Mouse (Mus musculus): ENCODE measurements at regions not wholly inside any gene's neighbourhood (a gene's known extent, or its start where the extent isn't known, plus 50 kb on each side); places are given as distances from the start of the nearest gene placed in this dataset.

DNA sequence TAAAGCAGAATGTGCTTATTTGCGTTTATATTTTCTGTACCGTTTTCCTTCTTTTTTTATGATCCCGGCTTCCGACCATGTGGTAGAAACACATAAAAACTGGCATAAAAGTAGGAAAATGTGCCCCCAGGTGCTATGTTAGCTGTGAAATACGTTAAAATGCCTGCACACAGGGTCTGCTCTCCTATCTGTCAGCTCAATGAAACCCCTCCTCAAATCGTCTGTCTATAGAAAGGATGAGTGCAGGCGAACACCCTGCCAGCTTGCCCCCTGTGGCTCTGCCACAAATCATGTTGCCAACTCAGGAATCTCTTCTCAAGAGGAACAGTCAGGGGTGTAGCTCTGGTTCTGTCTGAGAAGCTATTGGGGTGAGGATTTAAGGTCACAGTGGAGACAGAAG is 78.4 kb upstream of the Gria1 start:
- 80% methylated on average over 7 of the region's 7 CpGs for WGBS
- H3K4me2 ChIP-seq (replicated peaks), result no peak overlapping the region
- no peaks in the 10 kb centered on the region for H3K27me3 ChIP-seq
- H3K36me3 ChIP-seq, result no peaks in the 10 kb centered on the region
- H3K9ac ChIP-seq (replicated peaks), result no peak overlapping the region
- H3K27ac ChIP-seq (replicated peaks), result no peak overlapping the region
- ATAC-seq (ENCODE audit: low FRiP score, low read depth), result no peak
- no peak overlapping the region for H3K4me3 ChIP-seq
- H3K4me1 ChIP-seq, result no peaks in the 10 kb centered on the region
- no peaks in the 10 kb centered on the region for H3K9me3 ChIP-seq

DNA sequence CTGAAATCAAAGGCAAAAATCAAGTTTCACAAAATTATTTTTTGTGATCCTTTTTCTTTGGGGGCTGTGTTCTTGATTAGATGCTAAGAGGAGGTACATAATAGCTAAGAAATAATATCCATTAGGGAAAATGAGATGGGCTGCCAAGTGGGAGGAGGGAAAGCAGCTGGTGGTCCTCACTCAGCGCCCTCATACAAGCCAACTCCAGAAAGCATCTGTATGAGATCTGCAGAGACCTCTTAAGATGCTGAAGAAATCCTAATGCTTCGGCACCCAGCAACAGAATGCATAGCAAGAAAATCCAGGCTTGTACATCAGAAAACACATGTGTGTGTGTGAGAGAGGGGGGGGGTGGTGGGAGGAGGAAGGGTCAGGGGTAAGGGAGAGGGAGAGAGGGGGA is 58.8 kb upstream of the Gria1 start:
- no peaks in the 10 kb centered on the region for H3K36me3 ChIP-seq
- no peaks in the 10 kb centered on the region for H3K9me3 ChIP-seq
- no peak overlapping the region for H3K27ac ChIP-seq (replicated peaks)
- no peak overlapping the region for H3K4me2 ChIP-seq (replicated peaks)
- H3K4me1 ChIP-seq, result no peaks in the 10 kb centered on the region
- no peak overlapping the region for H3K9ac ChIP-seq (replicated peaks)
- H3K4me3 ChIP-seq, result no peak overlapping the region
- no peak for ATAC-seq (ENCODE audit: low FRiP score, low read depth)
- H3K27me3 ChIP-seq, result no peaks in the 10 kb centered on the region
- 80% methylated on average over 2 of the region's 2 CpGs for WGBS

DNA sequence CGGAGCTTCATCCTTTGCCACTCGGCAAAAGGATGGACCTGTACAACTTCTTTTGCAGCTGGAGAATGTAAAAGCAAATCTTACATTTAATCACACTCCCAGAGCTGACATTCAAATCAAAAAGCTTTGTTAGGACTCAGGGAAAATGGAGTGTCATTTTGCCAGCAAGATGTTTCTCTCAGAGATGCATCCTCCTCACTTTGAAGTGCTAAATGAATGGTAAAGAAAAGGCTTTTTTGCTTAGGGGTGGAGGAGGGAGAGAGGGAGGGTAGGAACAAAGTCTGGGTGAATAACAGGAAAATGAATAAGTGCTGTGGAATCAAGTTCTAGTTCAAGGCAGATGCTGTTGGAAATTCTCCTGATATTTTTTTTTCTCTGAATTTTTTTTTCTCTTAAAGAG is 53.4 kb upstream of the Gria1 start:
- no peaks in the 10 kb centered on the region for H3K27me3 ChIP-seq
- no peak overlapping the region for H3K4me2 ChIP-seq (replicated peaks)
- H3K9me3 ChIP-seq, result no peaks in the 10 kb centered on the region
- WGBS, result 84% methylated on average over 2 of the region's 2 CpGs
- H3K36me3 ChIP-seq, result no peaks in the 10 kb centered on the region
- no peak overlapping the region for H3K27ac ChIP-seq (replicated peaks)
- H3K4me3 ChIP-seq, result no peak overlapping the region
- no peak for ATAC-seq (ENCODE audit: low FRiP score, low read depth)
- no peaks in the 10 kb centered on the region for H3K4me1 ChIP-seq
- no peak overlapping the region for H3K9ac ChIP-seq (replicated peaks)
